ENCODE assay signal across 11 mouse cellular contexts in the genomic region with DNA sequence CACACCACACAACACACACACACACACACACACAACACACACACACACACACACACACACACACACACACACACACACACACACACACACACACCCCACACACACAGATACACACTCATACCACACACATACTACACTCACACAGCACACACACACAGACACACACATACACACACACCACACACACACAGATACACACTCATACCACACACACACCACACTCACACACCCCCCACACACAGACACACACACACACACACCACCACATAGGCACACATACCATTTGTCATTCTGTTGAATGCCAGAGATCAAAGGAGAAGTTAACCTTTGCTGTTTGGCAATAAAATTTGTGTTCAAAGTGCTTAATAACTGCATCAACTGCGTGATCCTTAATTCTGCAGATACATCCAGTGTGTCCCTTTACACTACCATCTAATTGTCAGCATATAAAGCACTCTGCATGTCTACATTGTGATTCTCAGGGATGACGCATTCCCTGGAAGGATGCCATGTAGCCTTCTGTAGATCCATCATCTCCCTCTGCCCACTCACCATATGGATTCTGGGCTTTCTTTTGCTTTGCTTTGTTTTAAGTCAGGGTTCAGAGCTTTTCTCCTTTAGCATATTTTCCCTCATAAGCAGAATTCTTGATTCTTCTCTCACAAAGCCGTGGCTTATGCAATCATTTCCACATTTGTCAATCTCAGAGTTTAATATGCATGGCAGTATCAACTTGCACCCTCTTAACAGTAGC.
A peak's percentile ranks its signal among the peaks of the same experiment; 100 is the strongest.
DNase-seq lines count a peak whose midpoint lies in the region; ATAC-seq lines count a peak whose summit lies in the region.
"Had no signal": no experiment of that assay in that cellular context is flagged by ENCODE, and none has a peak within 500 bp of the region (broad histone marks: within the 10 kb centered on the region; RNA-seq: fewer than 3 reads in every experiment).

No protein-coding gene starts in this region.

- peak overlapping the region; percentile 55 for H3K27ac ChIP-seq in forebrain, embryonic 13.5 days
- H3K27ac ChIP-seq in forebrain, embryonic 10.5 days, result no peak overlapping the region
- H3K27ac ChIP-seq in lung, embryonic 16.5 days (ENCODE audit: low read length), result peak overlapping the region; percentile 74
- no peak overlapping the region; the same call in 1 of the 2 replicates for H3K27ac ChIP-seq in stomach, embryonic 14.5 days (ENCODE audit: low read length)

- H3K4me3 ChIP-seq in forebrain, embryonic 13.5 days, result no peak overlapping the region
- no peak overlapping the region for H3K4me3 ChIP-seq in forebrain, embryonic 10.5 days
- peak overlapping the region; percentile 29 for H3K4me3 ChIP-seq in lung, embryonic 16.5 days (ENCODE audit: low read length)
- no peak overlapping the region for H3K4me3 ChIP-seq in stomach, embryonic 14.5 days (ENCODE audit: low read depth, low read length)

- H3K9ac ChIP-seq in forebrain, embryonic 13.5 days, result no peak overlapping the region
- no peak overlapping the region for H3K9ac ChIP-seq in lung, embryonic 16.5 days (ENCODE audit: low read length)
- no peak overlapping the region for H3K9ac ChIP-seq in stomach, embryonic 14.5 days (replicated peaks; ENCODE audit: low read depth, low read length)

- no peaks in the 10 kb centered on the region for H3K36me3 ChIP-seq in forebrain, embryonic 13.5 days (ENCODE audit: poor library complexity, severe bottlenecking)
- H3K36me3 ChIP-seq in forebrain, embryonic 10.5 days (replicated peaks), result no peaks in the 10 kb centered on the region
- H3K36me3 ChIP-seq in lung, embryonic 16.5 days (ENCODE audit: control insufficient read depth, insufficient read depth, low read length), result no peaks in the 10 kb centered on the region
- no peaks in the 10 kb centered on the region for H3K36me3 ChIP-seq in stomach, embryonic 14.5 days (ENCODE audit: control insufficient read depth, insufficient read depth, low read length)

- no peaks in the 10 kb centered on the region for H3K9me3 ChIP-seq in forebrain, embryonic 13.5 days (replicated peaks)
- no peaks in the 10 kb centered on the region for H3K9me3 ChIP-seq in forebrain, embryonic 10.5 days
- no peaks in the 10 kb centered on the region for H3K9me3 ChIP-seq in lung, embryonic 16.5 days (ENCODE audit: control insufficient read depth, low read length)
- no peaks in the 10 kb centered on the region for H3K9me3 ChIP-seq in stomach, embryonic 14.5 days (ENCODE audit: control insufficient read depth, low read depth, low read length)

- no peak overlapping the region for H3K4me2 ChIP-seq in forebrain, embryonic 13.5 days
- peak overlapping the region; percentile 55 for H3K4me2 ChIP-seq in lung, embryonic 16.5 days (ENCODE audit: low read depth, low read length)
- H3K4me2 ChIP-seq in stomach, embryonic 14.5 days (replicated peaks; ENCODE audit: low read depth, low read length), result no peak overlapping the region; the same call in 1 of the 2 replicates

- WGBS in forebrain, embryonic 13.5 days, result 52% methylated on average over 3 of the region's 3 CpGs
- WGBS in forebrain, embryonic 10.5 days, result 93% methylated on average over 3 of the region's 3 CpGs
- WGBS in lung, embryonic 16.5 days, result 14% methylated on average over 3 of the region's 3 CpGs
- 26% methylated on average over 3 of the region's 3 CpGs for WGBS in stomach, embryonic 14.5 days

- H3K4me1 ChIP-seq in forebrain, embryonic 13.5 days, result peaks cover 11% of the 10 kb centered on the region
- H3K4me1 ChIP-seq in forebrain, embryonic 10.5 days, result no peaks in the 10 kb centered on the region
- peaks cover 17% of the 10 kb centered on the region for H3K4me1 ChIP-seq in lung, embryonic 16.5 days (replicated peaks; ENCODE audit: control insufficient read depth, insufficient read depth, low read length)
- H3K4me1 ChIP-seq in stomach, embryonic 14.5 days (ENCODE audit: control insufficient read depth, insufficient read depth, low read length), result peaks cover 18% of the 10 kb centered on the region

- peak; percentile 86 for ATAC-seq in forebrain, embryonic 13.5 days
- ATAC-seq in lung, embryonic 16.5 days (ENCODE audit: low read depth), result peak; percentile 58
- peak; percentile 43; the same call in 1 of the 2 replicates for ATAC-seq in stomach, embryonic 14.5 days (ENCODE audit: insufficient number of reproducible peaks, insufficient read depth, low FRiP score, low read depth)
- ATAC-seq: intestine, embryonic 16.5 days had no signal

- H3K27me3 ChIP-seq in forebrain, embryonic 13.5 days, result no peaks in the 10 kb centered on the region
- no peaks in the 10 kb centered on the region for H3K27me3 ChIP-seq in forebrain, embryonic 10.5 days (ENCODE audit: poor library complexity, severe bottlenecking)
- no peaks in the 10 kb centered on the region for H3K27me3 ChIP-seq in lung, embryonic 16.5 days (ENCODE audit: control insufficient read depth, insufficient read depth, low read depth, low read length)
- no peaks in the 10 kb centered on the region for H3K27me3 ChIP-seq in stomach, embryonic 14.5 days (ENCODE audit: control insufficient read depth, insufficient read depth, low read length)
- H3K27me3 ChIP-seq: CH12.LX had no signal

- DNase-seq in forebrain, embryonic 10.5 days (ENCODE audit: extremely low spot score, low spot score), result no peak
- DNase-seq in lung, adult 18-20 months, result no peak
- DNase-seq in layer of hippocampus, postnatal 10 days (ENCODE audit: low spot score in 2 of 2), result peak; percentile 15 to 47
- DNase-seq in c-Kit-positive CD71-positive TER-119-positive erythroid progenitor cells, embryonic 14.5 days (ENCODE audit: low spot score), result no peak
- DNase-seq in liver, result no peak
- DNase-seq: thymus, postnatal 36 days had no signal

Comparison
In these comparisons a context has a peak if more than half of its experiments do, and no peak if none do; other contexts are left out.
1. H3K27ac ChIP-seq: peak in forebrain, embryonic 13.5 days (single experiment) and lung, embryonic 16.5 days (single experiment); none in forebrain, embryonic 10.5 days (single experiment) and stomach, embryonic 14.5 days (single experiment).
2. DNase-seq: peak in layer of hippocampus, postnatal 10 days (2 of 2); none in forebrain, embryonic 10.5 days (single experiment), lung, adult 18-20 months (0 of 2), c-Kit-positive CD71-positive TER-119-positive erythroid progenitor cells, embryonic 14.5 days (single experiment) and liver (single experiment).
3. Peak in every context shown above with its lines, with median percentiles within 50 percentile points of each other: ATAC-seq.